Mouse (Mus musculus) embryonic fibroblast, embryonic 13.5 days (primary cell): Measurements from ENCODE around the gene Klc2. TPM values are rescaled to one million over a fixed set of nuclear protein-coding genes. Genes with fewer than 3 reads are reported as not detected.
A peak's percentile ranks its signal among the peaks of the same experiment; 100 is the strongest.
"Not testable (repeated sequence)": the region's sequence is repeated elsewhere in the genome, so short reads cannot be mapped to it uniquely, and the experiment has no call there.

Source experiments
- H3K27ac ChIP-seq: 2 replicates; pipeline ENCODE4 v1.5.1; 2012; ENCODE audit warnings: low read length, control low read depth, inconsistent platforms; ENCODE audit not compliant: insufficient read depth
- H3K4me1 ChIP-seq: 2 replicates; pipeline ENCODE4 v1.6.1; 2011; ENCODE audit warnings: low read length; ENCODE audit not compliant: control insufficient read depth, insufficient read depth
- H3K4me3 ChIP-seq: 2 replicates; pipeline ENCODE4 v1.5.1; 2011; ENCODE audit warnings: mild to moderate bottlenecking, control low read depth, low read length; ENCODE audit not compliant: insufficient read depth
- CTCF ChIP-seq: IDR thresholded peaks from 2 replicates; pipeline ENCODE4 v1.5.1; 2011; ENCODE audit warnings: mild to moderate bottlenecking, control low read depth, low read length, moderate library complexity, borderline replicate concordance; ENCODE audit not compliant: insufficient read depth
- POLR2A ChIP-seq: IDR thresholded peaks from 2 replicates; pipeline ENCODE4 v1.6.1; 2011; ENCODE audit warnings: low read depth, mild to moderate bottlenecking, control low read depth, low read length, moderate library complexity
- polyA plus RNA-seq: library from polyadenylated mRNA; stranded (reverse); fragments of >200 nt; gene quantifications from 2 replicates; pipeline ENCODE4 v1.2.4, GENCODE M21; 2011; ENCODE audit warnings: low read depth; ENCODE audit not compliant: missing spikeins, insufficient read length

The Klc2 gene
- 20.1 and 24.2 TPM in 2 replicates for polyA plus RNA-seq

- H3K27ac ChIP-seq, result peak within 1 kb of the TSS; percentile 80
- no peaks in the 10 kb centered on the region for H3K4me1 ChIP-seq
- H3K4me3 ChIP-seq, result peak within 1 kb of the TSS; percentile 82
- TF ChIP-seq CTCF (no peak), POLR2A (peak; percentile 59)
Measured at GRCm38 (mm10) chr19:5118384-5118698, at the start of gene Klc2. Gene Klc2 (minus strand): TSS chr19:5118560.

- TF ChIP-seq CTCF (no peak), POLR2A (no peak)
- Histone ChIP-seq H3K4me1 (no peaks in the 10 kb centered on the region), H3K4me3 (no peak overlapping the region), H3K27ac (no peak overlapping the region)
Measured at GRCm38 (mm10) chr19:5167477-5167876, 49.1 kb upstream of the Klc2 start.

GRCm38 (mm10) chr19:5164380-5164779, 46.0 kb upstream of the Klc2 start:
- no peaks in the 10 kb centered on the region for H3K4me1 ChIP-seq
- TF ChIP-seq POLR2A (no peak), CTCF (peak; percentile 25; the same call in 1 of the 2 replicates)
- no peak overlapping the region for H3K4me3 ChIP-seq
- no peak overlapping the region for H3K27ac ChIP-seq

GRCm38 (mm10) chr19:5161913-5162312, 43.6 kb upstream of the Klc2 start:
- no peaks in the 10 kb centered on the region for H3K4me1 ChIP-seq
- no peak for TF ChIP-seq CTCF
- no peak for TF ChIP-seq POLR2A
- no peak overlapping the region for H3K4me3 ChIP-seq
- H3K27ac ChIP-seq, result no peak overlapping the region

GRCm38 (mm10) chr19:5152261-5152660, 33.9 kb upstream of the Klc2 start:
- TF ChIP-seq CTCF (no peak), POLR2A (no peak)
- Histone ChIP-seq H3K27ac (no peak overlapping the region), H3K4me3 (no peak overlapping the region)

GRCm38 (mm10) chr19:5151741-5152140, 33.4 kb upstream of the Klc2 start:
- TF ChIP-seq POLR2A, result no peak
- no peak for TF ChIP-seq CTCF
- H3K4me3 ChIP-seq, result no peak overlapping the region
- H3K4me1 ChIP-seq, result no peaks in the 10 kb centered on the region
- no peak overlapping the region for H3K27ac ChIP-seq

More at GRCm38 (mm10) chr19:5152261-5152660, 33.9 kb upstream of the Klc2 start:
- H3K4me1 ChIP-seq, result no peaks in the 10 kb centered on the region

- Histone ChIP-seq H3K4me1 (no peaks in the 10 kb centered on the region), H3K4me3 (no peak overlapping the region), H3K27ac (no peak overlapping the region)
- TF ChIP-seq POLR2A (no peak), CTCF (peak; percentile 14; the same call in 1 of the 2 replicates)
Measured at GRCm38 (mm10) chr19:5151331-5151730, 33.0 kb upstream of the Klc2 start.

- Histone ChIP-seq H3K27ac (no peak overlapping the region), H3K4me3 (no peak overlapping the region), H3K4me1 (no peaks in the 10 kb centered on the region)
- no peak for TF ChIP-seq CTCF
- no peak for TF ChIP-seq POLR2A
Measured at GRCm38 (mm10) chr19:5150358-5150757, 32.0 kb upstream of the Klc2 start.

- not testable (repeated sequence) for H3K4me3 ChIP-seq, H3K27ac ChIP-seq, H3K4me1 ChIP-seq
Measured at GRCm38 (mm10) chr19:5149041-5149440, 30.7 kb upstream of the Klc2 start.

GRCm38 (mm10) chr19:5139640-5140039, 21.3 kb upstream of the Klc2 start:
- Histone ChIP-seq H3K4me1 (no peaks in the 10 kb centered on the region), H3K27ac (no peak overlapping the region), H3K4me3 (no peak overlapping the region)
- no peak for TF ChIP-seq POLR2A
- no peak for TF ChIP-seq CTCF

GRCm38 (mm10) chr19:5131237-5131636, 12.9 kb upstream of the Klc2 start:
- H3K4me3 ChIP-seq, result no peak overlapping the region
- no peak for TF ChIP-seq CTCF
- TF ChIP-seq POLR2A, result no peak
- no peak overlapping the region for H3K27ac ChIP-seq
- no peaks in the 10 kb centered on the region for H3K4me1 ChIP-seq
